Mouse (Mus musculus): ENCODE results near the gene Ddr1.

The Ddr1 gene

DNA sequence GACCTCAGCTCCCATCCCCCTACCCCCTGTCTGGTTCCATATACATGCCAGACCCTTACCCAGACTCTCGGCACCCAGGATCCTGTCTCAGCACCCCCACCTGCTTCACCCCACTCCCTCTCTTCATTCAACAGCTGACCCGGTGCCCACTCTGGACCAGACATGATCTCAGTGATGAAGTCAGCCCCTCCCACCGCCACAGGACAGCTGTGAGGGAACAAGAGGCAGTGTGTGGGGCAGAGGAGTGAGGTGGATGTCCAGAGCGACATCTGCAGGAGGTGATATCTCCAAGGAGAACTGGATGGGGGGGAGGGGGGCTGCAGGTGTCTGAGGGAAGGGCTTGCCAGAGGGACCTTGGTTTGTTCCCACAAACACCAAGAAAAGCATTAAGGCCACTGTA is 12.6 kb downstream of the Ddr1 start:
- no peak for DNase-seq (ENCODE audit: low read depth)

DNA sequence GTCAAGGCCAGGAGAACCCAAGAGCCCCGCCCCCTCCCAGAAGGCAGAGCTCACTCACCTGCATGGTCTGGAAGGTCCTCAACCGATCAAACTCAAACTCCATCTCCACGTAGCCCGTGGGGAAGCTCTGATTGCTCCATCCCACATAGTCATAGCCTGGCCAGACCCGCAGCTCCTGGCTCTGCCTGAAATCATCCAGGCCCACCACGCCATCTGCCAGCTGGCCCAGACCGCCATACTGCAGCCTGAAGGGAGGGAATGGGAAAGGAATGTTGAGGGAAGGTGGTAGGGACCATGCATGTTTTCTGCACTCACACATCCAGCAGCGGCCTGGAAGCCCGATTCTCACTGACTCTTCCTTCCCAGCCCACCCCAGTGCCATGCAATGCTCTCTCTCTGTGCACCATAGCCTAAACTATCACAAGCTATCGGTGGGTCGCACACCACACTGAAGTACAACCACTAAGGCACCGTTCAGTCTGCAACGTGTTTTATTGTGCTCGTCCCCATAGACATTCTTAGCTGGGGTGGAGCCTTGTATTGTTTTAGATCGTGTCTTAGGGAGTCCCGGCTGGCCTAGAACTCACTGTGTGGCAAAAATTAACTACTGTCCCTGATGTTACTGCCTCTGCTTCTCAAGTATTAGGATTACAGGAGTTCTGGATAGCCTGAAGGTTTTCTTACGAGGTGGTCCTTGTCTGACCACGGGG is 14.3 kb downstream of the Ddr1 start:
- no peak for DNase-seq (ENCODE audit: low read depth)

DNA sequence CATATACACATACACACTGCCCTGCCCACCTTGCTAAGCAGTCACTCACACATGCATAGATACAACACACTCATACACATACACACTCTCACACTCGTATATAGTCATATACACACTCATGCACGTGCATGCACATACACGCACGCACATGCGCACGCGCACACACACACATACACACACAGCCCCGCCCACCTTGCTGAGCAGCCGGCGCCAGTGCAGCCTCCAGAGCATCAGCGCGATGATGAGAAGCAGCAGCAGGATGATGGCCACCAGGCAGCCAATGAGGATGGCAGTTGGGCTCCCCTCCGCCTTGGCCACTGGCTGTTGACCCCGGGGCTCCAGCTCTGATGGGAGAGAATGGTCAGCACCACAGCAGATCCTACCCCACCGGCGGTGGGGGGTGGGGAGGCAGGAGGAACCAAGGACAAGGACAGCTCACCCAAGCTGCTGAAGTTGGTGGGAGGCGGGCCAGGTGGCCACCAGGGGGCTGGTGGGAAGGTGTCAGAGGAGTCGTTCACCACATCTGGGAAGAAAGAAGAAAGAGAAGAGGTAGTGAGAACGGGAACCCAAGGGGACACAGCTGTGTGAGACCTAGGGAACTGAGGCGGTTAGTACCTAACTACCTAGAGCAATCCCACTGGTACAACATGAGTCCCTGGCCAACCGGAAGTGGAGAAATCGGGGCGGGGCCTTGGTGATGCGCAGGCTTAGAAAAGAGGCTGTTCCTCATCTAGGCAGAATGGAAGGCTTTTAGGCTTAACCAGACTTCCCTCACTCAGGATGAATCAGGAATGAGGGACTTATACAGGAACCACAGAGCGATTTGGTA is 15.9 kb downstream of the Ddr1 start:
- no peak for DNase-seq (ENCODE audit: low read depth)

DNA sequence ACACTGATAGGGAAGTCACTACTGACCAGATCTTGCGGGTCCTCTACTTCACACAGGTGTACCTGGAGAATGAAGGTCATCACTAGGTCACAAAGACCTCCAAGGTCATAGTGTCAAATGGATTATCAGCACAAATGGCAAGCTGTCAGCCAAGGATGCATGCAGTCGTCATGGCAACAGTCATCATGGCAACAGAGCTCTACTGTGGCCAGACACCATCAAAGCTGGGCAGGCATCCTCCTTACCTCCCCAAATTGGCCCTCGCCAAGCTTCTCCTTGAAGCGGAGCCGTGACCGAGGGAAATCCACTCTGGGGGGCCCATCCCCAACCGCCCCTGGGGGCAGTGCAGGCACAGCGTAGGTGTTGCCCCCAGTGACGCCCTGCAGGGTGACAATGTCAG is 19.4 kb downstream of the Ddr1 start:
- DNase-seq (ENCODE audit: low read depth): no peak

DNA sequence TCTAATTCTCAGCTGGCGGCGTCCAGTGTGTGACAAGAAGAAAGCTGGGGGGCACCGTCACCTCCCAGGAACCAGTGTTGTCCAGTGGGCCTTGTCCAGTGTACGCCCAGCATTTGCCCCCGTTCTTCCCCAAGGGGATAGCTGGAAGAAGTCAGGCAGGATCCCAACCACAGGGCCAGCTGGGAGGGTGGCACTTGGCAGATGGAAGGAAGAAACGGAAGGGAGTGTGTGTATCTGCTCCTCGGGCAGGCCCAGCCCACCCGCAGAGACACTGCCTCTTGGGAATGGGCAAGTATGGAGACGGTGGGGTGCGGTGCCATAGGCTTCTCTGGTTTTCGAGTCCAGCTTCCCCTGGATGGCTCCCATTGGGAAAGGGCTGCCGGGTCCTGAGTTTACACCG is 22.4 kb downstream of the Ddr1 start:
- no peak for DNase-seq (ENCODE audit: low read depth)

DNA sequence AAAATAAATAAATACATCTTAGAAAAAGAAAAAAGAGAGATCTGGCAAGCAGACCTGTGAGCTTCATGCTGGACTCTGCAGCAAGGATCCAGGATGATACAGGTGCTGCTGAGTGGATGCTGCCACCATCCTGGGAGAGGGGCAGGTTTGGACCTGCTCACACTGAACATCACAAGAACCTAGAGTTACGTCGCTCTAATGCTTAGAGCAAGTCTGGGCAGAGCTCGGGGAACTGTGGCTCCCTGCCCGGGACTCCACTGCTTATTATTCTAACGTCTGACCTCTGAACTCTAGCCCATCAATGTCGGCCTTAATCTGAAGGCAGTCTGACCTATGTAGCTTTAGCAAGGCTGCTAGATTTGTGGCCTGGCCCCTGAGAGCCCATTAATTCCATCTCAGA is 23.8 kb downstream of the Ddr1 start:
- no peak for DNase-seq (ENCODE audit: low read depth)

DNA sequence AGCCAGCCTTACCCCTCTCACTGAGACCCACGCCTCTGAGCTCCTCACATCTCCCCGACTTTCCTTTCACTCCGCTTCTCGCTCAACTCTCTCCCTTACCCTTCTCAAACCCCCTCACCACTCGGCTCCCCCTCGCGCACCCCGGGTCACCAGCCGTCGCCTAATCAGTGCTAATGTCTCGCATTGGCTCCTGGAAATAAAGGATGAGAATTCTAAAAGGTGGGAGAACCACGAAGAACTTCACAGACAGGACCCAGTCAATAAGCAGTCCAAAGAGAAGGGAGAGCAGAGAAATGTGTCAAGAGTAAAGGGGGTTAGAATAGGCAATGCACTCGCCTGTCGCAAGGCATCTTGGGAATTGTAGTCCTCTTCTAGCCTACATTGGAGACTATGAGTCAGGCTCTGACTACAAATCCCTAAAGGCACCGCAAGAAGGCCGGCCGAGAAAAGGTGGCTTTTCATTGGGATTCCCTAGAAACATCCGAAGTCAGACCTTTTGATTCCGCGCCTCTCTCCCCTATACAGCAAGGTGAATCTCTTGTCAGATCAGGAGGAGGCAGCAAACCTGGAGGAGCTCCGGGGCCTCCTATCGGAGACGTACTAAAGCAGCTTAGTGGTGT is 30.9 kb downstream of the Ddr1 start, which contains the start of gene Gtf2h4:
Gene Gtf2h4, minus strand, starts transcription at position 324 of the 620 bp plus-strand sequence.
- DNase-seq (ENCODE audit: low read depth): peak; percentile 94

DNA sequence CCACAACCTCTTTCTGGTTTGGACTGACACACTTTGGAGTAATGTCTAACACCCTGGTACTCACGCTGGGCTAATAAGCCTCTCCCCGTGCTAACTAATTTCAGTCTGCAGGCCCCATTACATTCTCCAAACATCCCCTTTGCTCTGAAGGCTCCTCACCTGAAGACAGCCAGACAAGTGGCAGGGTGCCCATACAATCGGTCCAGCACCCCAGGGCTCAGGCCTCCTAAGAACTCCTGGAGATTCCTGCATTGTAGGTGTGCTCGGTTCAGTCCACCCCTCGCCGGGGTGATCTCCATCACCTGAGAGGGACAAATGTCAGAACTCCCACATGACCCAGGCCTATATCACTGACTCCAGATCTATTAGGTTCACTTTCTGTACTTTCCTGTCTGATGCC is 31.9 kb downstream of the Ddr1 start:
- DNase-seq (ENCODE audit: low read depth): no peak

DNA sequence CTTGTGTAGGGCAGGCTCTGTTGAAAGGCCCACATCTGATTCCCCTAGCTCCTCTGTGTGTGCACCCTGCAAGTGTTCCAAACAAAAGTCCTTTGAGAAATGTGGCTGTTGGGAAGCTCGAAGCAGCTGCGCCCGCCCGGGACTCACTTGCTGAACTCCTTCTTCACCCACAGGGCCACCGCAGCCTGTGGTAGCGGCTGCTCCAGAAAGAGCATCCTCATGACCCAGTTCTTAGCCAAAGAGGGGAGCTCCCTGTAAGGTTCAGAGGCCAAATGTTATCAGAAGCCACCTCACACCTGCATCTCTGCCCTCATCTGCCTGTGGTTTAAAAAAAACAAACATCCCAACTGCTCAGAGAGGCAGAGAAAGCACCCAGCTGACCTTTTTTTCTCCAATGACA is 32.6 kb downstream of the Ddr1 start:
- no peak for DNase-seq (ENCODE audit: low read depth)

DNA sequence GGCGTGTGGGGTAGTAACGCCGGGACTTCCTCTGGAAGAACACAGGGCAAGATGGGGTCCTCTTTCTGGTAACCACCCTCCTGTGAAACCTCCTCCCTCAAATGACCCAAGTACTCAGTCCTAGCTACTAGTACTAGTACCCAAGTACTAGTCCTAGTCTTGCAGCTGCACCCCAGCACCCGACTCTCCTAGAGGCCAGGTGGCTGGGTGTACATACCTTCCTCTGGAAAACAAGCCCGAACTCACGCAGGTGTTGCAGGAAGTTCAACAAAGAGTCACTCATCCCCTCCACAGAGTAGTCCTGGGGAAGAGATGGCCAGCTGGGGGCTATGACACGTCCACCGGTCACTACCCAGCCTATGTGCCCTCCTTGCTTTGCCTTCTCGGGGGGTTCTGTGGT is 34.7 kb downstream of the Ddr1 start:
- DNase-seq (ENCODE audit: low read depth): no peak

DNA sequence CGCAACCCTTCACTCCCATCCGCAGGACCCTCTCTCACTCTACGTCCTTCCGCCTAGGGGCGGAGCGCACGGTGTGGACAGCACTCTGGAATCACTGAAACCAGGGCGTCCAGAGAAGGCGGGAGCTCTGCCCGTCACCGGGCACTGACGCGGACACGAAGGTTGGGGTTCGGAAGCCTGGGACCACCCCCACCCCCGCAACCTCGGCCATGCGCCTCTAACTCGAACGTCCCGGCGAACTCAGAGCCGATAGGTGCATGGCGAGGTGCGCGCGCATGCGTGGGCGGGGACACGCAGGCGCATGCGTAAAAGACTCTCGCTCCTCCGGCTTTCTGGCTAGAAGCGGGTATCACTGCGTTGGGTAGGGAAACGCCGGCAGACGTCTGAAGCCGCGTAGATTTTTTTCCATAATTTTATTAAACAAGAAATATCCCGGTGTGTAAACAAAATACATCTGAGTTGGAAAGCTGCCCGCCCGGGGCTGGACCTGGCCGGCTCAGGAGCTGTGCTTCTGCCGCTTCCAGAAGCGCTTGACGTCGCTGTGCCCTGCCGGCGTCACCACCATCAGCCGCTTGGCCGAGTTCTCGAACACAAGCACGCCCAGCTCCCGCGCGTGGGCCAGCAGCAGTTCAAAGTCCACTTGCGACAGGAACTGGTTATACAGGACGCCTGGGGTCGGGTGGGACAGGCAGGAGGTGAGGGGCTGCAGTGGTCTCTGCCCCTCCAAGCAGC is 36.9 kb downstream of the Ddr1 start, which contains the start of gene Vars2:
Gene Vars2, minus strand, starts transcription at position 259 of the 732 bp plus-strand sequence.
- peak; percentile 93 for DNase-seq (ENCODE audit: low read depth)

DNA sequence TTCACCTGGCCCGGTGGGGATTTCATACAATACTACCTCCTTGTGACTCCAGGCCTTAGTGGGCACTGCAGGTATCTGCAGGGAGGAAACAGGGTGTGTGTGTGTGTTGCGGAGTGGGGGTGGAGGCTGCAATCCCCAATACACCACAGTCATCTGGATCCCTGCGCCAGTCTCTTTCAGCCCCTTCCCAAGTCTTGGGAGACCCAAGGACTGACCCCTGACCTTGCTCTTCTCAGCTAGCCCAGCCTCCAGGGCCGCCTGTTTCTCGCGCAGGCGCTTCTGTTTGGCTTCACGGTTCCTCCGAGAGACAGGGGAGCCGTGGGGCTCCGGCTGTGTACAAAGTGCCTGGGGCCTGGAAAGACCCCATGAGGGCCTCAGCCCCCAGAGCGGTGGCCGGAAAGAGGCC is 37.6 kb downstream of the Ddr1 start:
- DNase-seq (ENCODE audit: low read depth): no peak

DNA sequence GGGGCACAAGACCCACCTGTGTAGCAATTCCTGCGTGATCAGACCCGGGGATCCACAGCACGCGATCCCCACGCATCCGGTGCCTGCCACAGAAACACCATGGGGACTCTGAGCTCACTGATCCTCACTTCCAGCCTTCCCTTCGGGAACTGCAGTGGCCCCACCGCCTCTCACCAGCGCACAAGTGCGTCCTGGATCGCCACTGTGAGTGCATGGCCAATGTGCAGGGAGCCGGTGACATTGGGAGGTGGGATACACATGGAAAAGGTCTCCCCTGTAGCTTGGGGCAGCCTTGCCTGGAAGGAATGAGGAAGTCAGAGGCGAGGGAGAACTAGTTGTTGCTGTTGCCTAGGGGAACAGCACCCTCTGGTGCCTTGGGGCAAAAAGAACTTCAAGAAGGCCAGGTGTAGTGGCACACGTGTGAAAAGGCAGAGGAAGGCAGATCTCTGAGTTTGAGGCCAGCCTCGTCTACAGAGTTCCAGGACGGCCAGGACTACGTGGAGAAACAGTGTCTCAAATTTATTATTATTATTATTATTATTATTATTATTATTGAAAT is 38.4 kb downstream of the Ddr1 start:
- peak; percentile 50 for DNase-seq (ENCODE audit: low read depth)

DNA sequence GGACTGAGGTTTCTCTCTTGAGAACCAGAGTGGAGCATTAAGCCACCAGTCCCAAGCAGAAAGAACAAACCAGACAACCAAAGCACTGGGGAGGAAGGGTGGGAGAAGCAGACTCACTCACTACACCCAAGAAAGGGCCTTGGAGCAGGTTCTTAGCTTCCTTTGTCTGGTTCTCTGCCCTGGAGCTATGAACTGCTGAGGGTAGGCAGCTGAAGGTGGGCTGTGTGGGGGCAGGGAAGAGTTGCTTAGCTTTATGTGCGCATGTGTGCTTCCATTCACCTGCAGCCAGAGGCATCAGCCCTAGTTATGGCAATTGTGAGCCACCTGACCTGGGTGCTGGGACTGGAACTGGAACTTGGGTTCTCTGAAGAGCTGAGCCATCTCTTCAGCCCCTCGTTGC is 51.3 kb downstream of the Ddr1 start:
- no peak for DNase-seq (ENCODE audit: low read depth)

DNA sequence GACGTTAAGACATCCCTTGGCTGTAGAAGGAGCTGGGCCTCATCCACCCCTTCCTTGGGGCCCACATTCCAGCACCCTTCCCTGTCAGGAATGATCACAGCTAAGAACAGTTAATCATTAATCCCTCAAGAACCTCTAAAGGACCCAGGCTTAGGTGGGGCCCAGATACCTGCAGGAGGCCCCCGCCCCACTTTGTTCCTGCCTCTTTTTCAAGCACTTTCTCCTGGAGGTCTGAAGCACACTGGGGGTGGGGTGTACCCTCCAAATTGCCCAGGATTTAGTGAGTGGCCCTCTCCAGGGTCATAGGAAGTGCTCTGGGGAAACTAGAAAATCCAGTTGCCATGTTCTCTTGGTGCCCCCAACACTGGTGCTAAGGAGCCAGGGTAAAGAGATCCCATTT is 55.0 kb downstream of the Ddr1 start:
- no peak for DNase-seq (ENCODE audit: low read depth)

DNA sequence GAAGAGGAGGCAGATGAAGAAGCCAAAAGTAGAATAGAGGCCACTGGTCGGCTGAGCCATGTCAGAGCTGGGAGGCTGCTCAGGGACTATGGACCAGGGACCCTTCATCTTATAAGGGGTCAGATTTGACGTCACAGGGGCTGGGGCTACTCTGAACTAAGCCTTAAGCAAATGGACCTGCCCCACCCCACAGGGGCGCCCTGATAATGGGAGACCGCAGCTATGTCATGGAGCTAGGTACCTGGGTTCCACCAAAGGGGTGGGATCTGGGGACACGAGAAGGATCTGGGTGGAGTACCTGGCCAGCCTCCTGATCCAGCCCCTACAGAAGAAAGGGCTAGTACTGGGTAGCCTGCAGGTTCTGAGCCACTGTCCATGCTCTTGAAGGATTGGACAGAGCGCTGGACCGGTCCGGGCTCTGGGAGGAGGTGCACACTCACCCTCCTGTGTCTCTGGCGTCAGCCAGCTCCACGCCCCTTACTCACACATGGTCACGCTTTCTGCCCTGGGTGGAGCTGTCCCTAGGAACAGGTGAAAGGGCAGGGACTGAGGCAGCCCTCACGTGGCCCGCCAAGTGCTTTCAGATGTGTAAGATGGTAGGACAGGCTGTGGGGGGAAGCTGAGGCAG is 60.7 kb downstream of the Ddr1 start, which contains the start of gene Mucl3:
Gene Mucl3, minus strand, starts transcription at position 87 of the 628 bp plus-strand sequence.
- DNase-seq (ENCODE audit: low read depth): no peak

DNA sequence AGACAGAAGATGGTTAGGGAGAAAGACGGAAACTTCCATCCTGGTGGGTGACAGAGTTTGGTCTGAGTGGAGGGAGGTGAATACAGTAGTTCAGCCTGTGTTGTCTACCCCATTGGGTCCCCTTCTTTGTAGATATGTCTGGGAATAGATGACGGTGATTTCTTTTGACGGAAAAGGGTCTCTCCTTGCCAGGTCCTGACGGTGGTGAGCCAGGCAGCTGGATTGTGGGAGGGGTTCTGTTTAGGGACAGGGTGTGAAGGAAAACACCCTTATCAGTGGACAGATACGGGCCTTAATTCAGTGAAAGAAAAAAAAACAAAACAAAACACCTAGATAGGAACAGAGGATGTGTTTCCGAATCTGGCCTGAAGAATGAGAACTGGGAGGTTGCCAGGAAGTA is 65.1 kb downstream of the Ddr1 start:
- no peak for DNase-seq (ENCODE audit: low read depth)

DNA sequence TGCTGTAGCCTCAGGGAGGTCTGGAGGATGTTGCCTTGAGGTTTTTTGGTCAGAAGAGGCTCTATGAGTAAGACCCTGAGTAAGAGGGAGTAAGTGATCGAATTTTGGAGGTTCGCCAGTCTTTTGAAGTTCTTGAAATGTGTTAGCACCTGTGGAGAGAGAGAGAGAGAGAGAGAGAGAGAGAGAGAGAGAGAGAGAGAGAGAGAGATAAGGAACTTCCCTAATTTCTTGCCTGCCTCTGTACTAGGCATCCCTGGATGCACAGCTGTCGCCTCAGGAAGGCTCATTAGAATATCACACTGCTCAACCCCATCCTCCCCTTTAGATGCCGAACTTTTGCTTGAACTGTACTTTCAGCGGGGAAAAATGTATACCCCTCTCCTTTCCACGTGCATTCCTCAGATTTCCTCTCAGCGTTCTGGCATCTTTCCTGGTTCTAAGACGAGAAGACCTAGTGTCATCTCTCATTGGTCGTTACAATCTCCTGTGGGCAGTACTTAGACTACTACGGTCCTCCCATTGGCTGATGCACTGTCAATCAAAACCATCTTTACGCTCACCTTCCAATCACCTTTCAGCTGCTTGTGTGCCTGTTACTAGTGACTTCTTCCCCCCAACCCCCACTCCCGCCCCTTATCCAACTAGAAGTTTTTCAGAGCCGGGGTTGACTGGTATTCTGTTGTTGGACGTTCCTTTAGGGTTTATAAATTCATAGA is 65.8 kb downstream of the Ddr1 start:
- no peak for DNase-seq (ENCODE audit: low read depth)

DNA sequence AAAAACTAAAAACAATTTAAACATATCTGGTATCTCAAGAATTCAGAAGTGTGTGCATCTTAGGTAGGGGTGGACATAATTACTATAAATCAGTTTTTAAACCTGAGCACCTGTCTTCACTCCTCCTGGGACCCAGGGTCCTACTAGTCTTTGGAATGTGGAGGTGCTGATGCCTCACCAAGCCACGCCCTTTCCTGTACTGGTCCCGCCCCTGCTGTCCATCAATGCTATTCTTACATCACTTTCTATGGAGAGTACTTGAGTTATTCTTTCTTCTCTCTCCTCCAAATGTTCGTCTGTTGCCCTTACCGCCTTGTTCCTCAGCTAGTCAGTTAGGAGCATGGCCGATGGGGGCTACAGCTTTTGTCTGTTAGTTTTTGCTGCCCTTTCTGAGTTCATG is 68.1 kb downstream of the Ddr1 start:
- peak; percentile 12 for DNase-seq (ENCODE audit: low read depth)

DNA sequence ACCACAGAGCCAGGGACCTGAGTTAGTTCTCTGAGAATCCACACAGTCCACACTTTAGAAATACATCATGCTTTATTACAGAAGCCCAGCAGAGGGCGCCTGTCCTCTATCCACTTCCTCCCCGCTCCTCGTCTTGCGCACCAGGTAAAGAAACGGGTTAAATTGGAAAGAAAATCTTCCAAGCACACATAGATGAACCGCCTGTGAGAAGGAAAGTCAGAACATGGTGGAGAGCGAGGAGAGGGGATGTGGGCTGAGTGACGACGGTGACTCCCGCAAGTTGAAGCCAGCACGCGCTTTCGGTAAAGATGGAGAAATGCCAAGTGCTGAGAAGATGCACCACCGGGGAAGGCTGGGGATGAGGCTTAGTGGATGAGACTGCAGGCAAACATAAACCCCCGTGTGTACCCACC is 68.7 kb downstream of the Ddr1 start:
- peak; percentile 53 for DNase-seq (ENCODE audit: low read depth)

DNA sequence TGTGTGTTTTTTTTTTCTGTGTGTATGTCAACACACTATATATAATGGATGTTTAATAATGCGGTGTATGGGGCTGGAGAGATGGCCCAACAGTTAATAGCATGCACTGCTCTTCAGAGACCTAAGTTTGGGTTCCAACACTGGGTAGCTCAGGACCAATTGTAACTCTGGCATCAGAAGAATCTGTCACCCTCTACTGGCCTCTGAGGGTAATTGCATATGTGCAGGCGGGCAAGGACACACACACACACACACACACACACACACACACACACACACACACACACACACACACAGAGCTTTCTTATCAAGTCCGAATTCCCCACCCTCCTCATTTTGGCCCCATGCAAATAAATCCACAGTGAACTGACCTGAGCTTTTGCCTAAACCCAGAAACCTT is 69.2 kb downstream of the Ddr1 start:
- DNase-seq (ENCODE audit: low read depth): no peak
